Mouse (Mus musculus): ENCODE results near the gene Iqgap2. TPM values are rescaled to one million over a fixed set of nuclear protein-coding genes. Genes with fewer than 3 reads are reported as not detected.

The Iqgap2 gene
- polyA plus RNA-seq, 1 experiment = 44.1 TPM

DNA sequence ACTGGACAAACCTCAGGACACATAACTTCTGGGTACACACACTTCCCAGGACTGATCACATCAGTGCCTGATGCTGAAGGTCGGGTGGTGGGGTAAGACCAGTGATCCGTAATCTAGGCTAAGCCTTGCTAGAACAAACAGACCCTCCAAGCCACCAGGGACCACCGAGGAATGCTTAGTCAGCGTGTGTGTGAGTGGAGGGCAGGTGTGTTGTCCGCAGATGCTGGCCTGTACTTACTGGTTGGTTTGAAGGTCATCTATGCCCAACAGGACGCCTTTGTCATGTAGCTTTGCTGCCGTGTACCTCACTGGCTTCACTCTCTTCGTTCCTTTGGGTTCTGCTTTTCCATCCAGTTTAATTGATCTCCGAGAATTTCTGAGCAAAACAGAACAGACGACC is 262.0 kb downstream of the Iqgap2 start:
- TF ChIP-seq CTCF (IDR thresholded peaks at IDR 0.05; ENCODE audit: extremely low read depth, insufficient read length, insufficient replicate concordance, low read depth, low read length) (no peak), POLR2A (IDR thresholded peaks at IDR 0.05; ENCODE audit: low read depth, low read length) (no peak)
- H3K36me3 ChIP-seq (ENCODE audit: control insufficient read depth, insufficient read depth, low read length) = peaks cover 36% of the 10 kb centered on the region
- no peak overlapping the region for H3K4me3 ChIP-seq (ENCODE audit: low read depth, low read length)
- no peak overlapping the region for H3K27ac ChIP-seq (ENCODE audit: insufficient read depth, low read depth, low read length)
- no peaks in the 10 kb centered on the region for H3K4me1 ChIP-seq (ENCODE audit: control insufficient read depth, insufficient read depth, insufficient read length, low read length)
- 92% methylated on average over 10 of the region's 10 CpGs for WGBS
- no peaks in the 10 kb centered on the region for H3K27me3 ChIP-seq (ENCODE audit: control insufficient read depth, insufficient read depth, low read length)

DNA sequence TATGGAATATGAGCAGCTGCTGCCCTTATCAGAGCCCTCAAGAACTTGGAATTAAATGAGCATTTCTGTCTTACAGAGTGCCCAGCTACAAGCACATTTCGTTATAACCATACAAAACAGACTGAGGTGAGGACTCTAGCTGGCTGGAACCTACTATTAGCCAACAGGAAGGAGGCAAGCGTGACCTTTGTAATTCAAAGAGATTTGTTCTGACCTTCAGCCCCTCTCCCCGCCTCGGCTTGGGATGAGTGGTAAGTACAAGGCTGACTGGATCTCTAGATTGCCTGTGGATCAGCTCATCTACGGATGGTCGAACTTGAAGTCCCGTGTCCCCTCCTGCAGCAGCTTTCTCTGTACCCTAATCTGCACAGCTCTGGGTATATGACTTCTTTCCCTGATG is 265.0 kb downstream of the Iqgap2 start:
- TF ChIP-seq POLR2A (IDR thresholded peaks at IDR 0.05; ENCODE audit: low read depth, low read length) = no peak
- no peak for TF ChIP-seq CTCF (IDR thresholded peaks at IDR 0.05; ENCODE audit: extremely low read depth, insufficient read length, insufficient replicate concordance, low read depth, low read length)
- peaks cover 24% of the 10 kb centered on the region for H3K36me3 ChIP-seq (ENCODE audit: control insufficient read depth, insufficient read depth, low read length)
- 50% methylated on average over 7 of the region's 7 CpGs for WGBS

DNA sequence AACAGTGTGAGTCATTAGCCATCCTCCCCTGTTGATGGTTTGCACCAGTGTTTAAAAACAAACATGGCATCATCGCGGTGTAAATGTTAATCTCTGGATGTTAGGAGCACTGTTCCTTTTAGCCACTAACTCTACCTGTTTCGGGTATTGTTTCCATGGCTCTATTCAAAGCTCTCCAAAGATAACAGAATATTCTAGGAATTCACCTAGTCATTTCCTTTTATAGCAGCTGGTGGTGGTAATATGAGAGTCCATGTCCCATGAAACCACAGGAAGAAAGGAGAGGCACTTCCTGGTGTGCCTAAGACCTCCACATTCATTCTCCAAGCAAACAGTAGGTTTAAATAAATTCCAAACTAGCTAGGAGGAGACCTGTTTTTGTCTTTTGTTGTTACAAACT is 268.7 kb downstream of the Iqgap2 start:
- 0 out of 2 replicates have a peak, but pooled peaks cover under 1% of the 10 kb centered on the region for H3K4me1 ChIP-seq (ENCODE audit: control insufficient read depth, insufficient read depth, insufficient read length, low read length)
- H3K27me3 ChIP-seq (ENCODE audit: control insufficient read depth, insufficient read depth, low read length) = peaks cover 9% of the 10 kb centered on the region
- 67% methylated on average over 3 of the region's 3 CpGs for WGBS
- no peak for TF ChIP-seq CTCF (IDR thresholded peaks at IDR 0.05; ENCODE audit: extremely low read depth, insufficient read length, insufficient replicate concordance, low read depth, low read length)
- no peak for TF ChIP-seq POLR2A (IDR thresholded peaks at IDR 0.05; ENCODE audit: low read depth, low read length)
- H3K36me3 ChIP-seq (ENCODE audit: control insufficient read depth, insufficient read depth, low read length) = peaks cover 5% of the 10 kb centered on the region
- no peak overlapping the region for H3K4me3 ChIP-seq (ENCODE audit: low read depth, low read length)
- H3K27ac ChIP-seq (ENCODE audit: insufficient read depth, low read depth, low read length) = no peak overlapping the region

More for the DNA sequence above, 265.0 kb downstream of the Iqgap2 start:
- H3K4me3 ChIP-seq (ENCODE audit: low read depth, low read length) = no peak overlapping the region
- no peaks in the 10 kb centered on the region for H3K4me1 ChIP-seq (ENCODE audit: control insufficient read depth, insufficient read depth, insufficient read length, low read length)
- no peak overlapping the region for H3K27ac ChIP-seq (ENCODE audit: insufficient read depth, low read depth, low read length)
- H3K27me3 ChIP-seq (ENCODE audit: control insufficient read depth, insufficient read depth, low read length) = no peaks in the 10 kb centered on the region

DNA sequence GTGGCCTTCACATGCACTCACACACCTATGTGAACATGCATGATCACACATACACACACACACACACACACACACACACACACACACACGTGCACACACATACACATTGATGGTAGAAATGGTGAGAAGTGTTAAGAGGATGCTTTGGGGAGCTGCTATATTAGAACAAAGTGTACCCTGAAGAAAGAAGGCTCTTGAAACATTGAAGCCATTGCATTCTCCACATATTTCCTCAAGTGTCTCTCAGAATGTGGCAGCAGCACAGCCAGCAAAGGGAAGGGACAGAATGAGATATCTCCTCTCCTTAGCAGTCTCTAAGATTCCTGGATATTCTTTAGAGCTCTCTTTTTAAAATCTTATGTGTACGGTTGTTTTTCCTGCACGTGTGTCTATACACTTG is 270.2 kb downstream of the Iqgap2 start:
- 81% methylated on average over 3 of the region's 3 CpGs for WGBS
- H3K27ac ChIP-seq (ENCODE audit: insufficient read depth, low read depth, low read length) = no peak overlapping the region

DNA sequence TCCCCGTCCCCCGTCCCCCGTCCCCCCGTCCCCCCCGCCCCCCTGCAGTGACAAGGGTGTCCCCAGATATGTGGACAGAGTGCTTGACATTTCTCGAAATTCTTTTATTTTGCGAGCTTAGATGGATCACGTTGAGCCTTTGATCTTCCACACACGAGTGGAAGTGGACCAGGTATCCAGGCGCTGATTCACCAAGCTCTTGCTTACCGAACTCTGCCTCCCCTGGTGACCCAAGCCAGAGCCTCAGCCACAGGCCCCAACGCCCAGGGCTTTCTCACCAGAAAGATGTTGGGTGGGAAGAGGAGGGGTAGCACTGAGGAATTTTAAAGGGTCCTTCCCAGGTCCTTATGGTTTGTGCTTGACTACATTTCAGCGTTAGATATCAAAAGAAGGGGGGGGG is 272.9 kb downstream of the Iqgap2 start:
- Histone ChIP-seq H3K27ac (ENCODE audit: insufficient read depth, low read depth, low read length) (no peak overlapping the region), H3K4me1 (ENCODE audit: control insufficient read depth, insufficient read depth, insufficient read length, low read length) (0 out of 2 replicates have a peak, but pooled peaks cover 3% of the 10 kb centered on the region), H3K27me3 (ENCODE audit: control insufficient read depth, insufficient read depth, low read length) (peaks cover 13% of the 10 kb centered on the region), H3K4me3 (ENCODE audit: low read depth, low read length) (0 out of 2 replicates have a peak overlapping the region, but pooled peaks have one; percentile 76), H3K36me3 (ENCODE audit: control insufficient read depth, insufficient read depth, low read length) (no peaks in the 10 kb centered on the region)
- no peak for TF ChIP-seq POLR2A (IDR thresholded peaks at IDR 0.05; ENCODE audit: low read depth, low read length)
- no peak for TF ChIP-seq CTCF (IDR thresholded peaks at IDR 0.05; ENCODE audit: extremely low read depth, insufficient read length, insufficient replicate concordance, low read depth, low read length)
- 27% methylated on average over 13 of the region's 13 CpGs for whole genome bisulfite sequencing

More for the DNA sequence above, 270.2 kb downstream of the Iqgap2 start:
- H3K4me1 ChIP-seq (ENCODE audit: control insufficient read depth, insufficient read depth, insufficient read length, low read length) = 0 out of 2 replicates have a peak, but pooled peaks cover 3% of the 10 kb centered on the region
- no peak overlapping the region for H3K4me3 ChIP-seq (ENCODE audit: low read depth, low read length)
- TF ChIP-seq POLR2A (IDR thresholded peaks at IDR 0.05; ENCODE audit: low read depth, low read length) (no peak), CTCF (IDR thresholded peaks at IDR 0.05; ENCODE audit: extremely low read depth, insufficient read length, insufficient replicate concordance, low read depth, low read length) (no peak)
- H3K36me3 ChIP-seq (ENCODE audit: control insufficient read depth, insufficient read depth, low read length) = no peaks in the 10 kb centered on the region
- H3K27me3 ChIP-seq (ENCODE audit: control insufficient read depth, insufficient read depth, low read length) = peaks cover 13% of the 10 kb centered on the region

DNA sequence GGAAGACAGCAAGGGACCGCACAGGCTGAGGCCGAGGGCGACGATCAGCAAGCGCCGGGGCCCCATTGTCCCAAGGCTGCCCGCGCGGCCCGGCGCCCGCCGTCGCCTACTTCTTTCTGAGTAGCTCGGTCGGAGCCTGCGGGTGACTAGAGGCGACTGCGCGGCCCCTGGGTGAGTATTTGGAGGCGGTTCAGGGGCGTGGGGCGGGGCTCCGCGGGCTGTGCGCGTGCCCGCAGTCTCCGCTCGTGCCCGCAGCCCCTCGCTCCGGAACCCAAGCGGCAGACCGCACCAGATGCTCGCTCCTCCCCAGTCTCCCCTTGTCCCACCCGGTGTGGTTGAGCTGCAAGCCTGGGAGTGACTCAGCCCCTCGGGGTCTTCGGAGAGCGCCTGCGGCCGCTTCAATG is 273.4 kb downstream of the Iqgap2 start, which contains the start of gene F2r:
F2r (minus strand) TSS at position 179 of the 404 bp plus-strand sequence.
- no peak within 1 kb of the TSS for H3K27ac ChIP-seq (ENCODE audit: insufficient read depth, low read depth, low read length)
- 0 out of 2 replicates have a peak, but pooled peaks cover 3% of the 10 kb centered on the region for H3K4me1 ChIP-seq (ENCODE audit: control insufficient read depth, insufficient read depth, insufficient read length, low read length)
- TF ChIP-seq POLR2A (IDR thresholded peaks at IDR 0.05; ENCODE audit: low read depth, low read length) (peak; percentile 69), CTCF (IDR thresholded peaks at IDR 0.05; ENCODE audit: extremely low read depth, insufficient read length, insufficient replicate concordance, low read depth, low read length) (no peak)
- peaks cover 13% of the 10 kb centered on the region for H3K27me3 ChIP-seq (ENCODE audit: control insufficient read depth, insufficient read depth, low read length)
- WGBS = 2% methylated on average over 40 of the region's 42 CpGs
- H3K4me3 ChIP-seq (ENCODE audit: low read depth, low read length) = peak within 1 kb of the TSS; percentile 76
- no peaks in the 10 kb centered on the region for H3K36me3 ChIP-seq (ENCODE audit: control insufficient read depth, insufficient read depth, low read length)

DNA sequence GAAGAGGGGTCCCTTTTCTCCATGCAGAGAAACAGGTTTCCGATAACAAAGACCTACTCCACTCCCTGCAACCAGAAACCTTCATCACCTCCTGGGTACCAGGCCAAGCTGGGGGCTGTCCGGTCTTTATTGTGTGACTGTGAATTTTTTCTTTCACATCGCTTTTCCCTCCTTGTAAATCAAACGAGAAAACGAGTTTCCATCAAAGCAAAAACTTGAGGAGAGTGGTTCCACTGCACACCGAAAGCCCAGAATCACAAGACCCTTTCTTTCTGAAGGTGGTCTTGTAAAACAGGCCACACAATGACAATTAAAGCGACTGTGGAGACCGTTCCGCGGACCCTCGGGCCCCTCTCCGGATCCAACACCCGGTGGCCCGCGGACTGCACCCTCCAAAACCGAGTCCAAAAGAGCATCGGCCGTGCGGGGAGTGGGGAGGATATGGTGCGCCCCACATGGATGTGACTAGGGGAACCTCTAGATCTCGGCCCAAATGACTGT is 274.0 kb downstream of the Iqgap2 start:
- TF ChIP-seq CTCF (IDR thresholded peaks at IDR 0.05; ENCODE audit: extremely low read depth, insufficient read length, insufficient replicate concordance, low read depth, low read length) (no peak), POLR2A (IDR thresholded peaks at IDR 0.05; ENCODE audit: low read depth, low read length) (no peak)
- Histone ChIP-seq H3K4me1 (ENCODE audit: control insufficient read depth, insufficient read depth, insufficient read length, low read length) (0 out of 2 replicates have a peak, but pooled peaks cover 3% of the 10 kb centered on the region), H3K36me3 (ENCODE audit: control insufficient read depth, insufficient read depth, low read length) (no peaks in the 10 kb centered on the region), H3K27ac (ENCODE audit: insufficient read depth, low read depth, low read length) (no peak overlapping the region), H3K27me3 (ENCODE audit: control insufficient read depth, insufficient read depth, low read length) (peaks cover 13% of the 10 kb centered on the region), H3K4me3 (ENCODE audit: low read depth, low read length) (peak overlapping the region; percentile 76)
- 6% methylated on average over 21 of the region's 21 CpGs for WGBS
